Mouse (Mus musculus) heart, adult 8-10 months (tissue): Measurements from ENCODE around the gene Eef1akmt1. TPM values are rescaled to one million over a fixed set of nuclear protein-coding genes. Genes with fewer than 3 reads are reported as not detected.

Experiments
- DNase-seq: peaks from one replicate; pipeline ENCODE4 v3.0.0; 2022; ENCODE audit warnings: low spot score
- total RNA-seq, 4 experiments: library from RNA; stranded (reverse); gene quantifications; 2 replicates each; pipeline ENCODE4 v1.2.4; 2022

Gene Eef1akmt1
- total RNA-seq, 4 experiments from 2014 or later, result 31.9 to 38.7 (median 35.1) TPM

DNA sequence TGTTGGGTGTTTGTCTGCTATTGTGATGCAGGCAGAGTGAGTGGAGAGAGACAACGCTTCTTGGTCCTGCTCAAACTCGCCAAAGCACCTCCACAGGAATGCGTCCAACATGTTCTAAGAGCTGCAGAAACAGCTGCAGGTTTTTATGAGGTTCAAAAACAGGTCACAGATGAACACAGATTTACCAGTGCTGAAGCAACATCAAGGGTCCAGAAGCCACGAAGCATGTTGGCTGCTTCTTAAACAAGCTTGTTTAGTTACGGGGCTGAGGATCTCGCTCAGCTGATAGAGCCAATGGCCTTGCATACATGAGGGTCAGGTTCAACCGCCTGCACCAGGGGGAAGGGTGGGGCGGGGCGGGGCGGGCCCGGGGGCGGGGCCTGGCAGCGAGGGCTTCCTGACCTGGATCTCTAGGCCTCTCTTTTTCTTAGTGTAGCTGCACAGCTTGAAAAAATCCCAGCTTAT lies 24.8 kb downstream of the Eef1akmt1 start:
- no peak for DNase-seq

DNA sequence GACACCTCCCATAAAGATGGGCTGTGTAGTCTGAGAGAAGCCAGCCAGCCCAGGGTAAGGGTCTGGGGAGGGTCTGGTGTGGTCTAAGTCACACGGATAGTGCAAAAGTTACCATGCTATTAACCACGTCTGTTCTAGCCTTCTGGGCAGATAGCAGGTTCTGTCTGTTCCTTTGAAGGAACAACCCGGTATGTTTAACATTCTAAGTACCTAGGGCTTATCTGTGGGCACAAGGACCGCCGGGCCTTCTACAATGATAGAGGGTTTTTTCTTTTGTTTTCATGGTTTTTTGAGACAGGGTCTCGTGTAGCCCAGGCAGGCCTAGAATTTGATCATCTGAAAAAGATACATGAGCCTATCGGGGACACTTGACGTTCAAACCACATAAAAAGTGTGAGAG lies 25.3 kb downstream of the Eef1akmt1 start:
- no peak for DNase-seq

DNA sequence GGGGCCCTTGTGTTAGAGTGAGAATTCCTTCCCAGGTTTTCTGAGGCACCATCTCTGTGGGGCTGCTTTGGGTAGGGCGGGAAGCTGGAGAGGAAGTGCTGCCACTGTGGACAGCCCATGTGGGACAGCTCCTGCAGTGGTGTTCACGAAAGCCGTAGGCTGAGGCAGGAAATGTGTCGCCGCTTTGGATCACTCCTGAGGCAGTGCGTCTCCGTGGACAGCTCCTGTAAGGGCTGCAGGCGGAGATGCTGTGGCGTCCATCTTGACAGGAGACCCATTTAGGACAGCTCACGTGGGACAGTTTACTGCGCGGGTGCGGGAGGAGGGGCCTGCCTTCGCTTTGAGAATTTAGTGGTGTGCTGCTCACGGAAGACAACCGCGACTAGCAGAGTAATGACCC lies 25.9 kb downstream of the Eef1akmt1 start:
- no peak for DNase-seq

DNA sequence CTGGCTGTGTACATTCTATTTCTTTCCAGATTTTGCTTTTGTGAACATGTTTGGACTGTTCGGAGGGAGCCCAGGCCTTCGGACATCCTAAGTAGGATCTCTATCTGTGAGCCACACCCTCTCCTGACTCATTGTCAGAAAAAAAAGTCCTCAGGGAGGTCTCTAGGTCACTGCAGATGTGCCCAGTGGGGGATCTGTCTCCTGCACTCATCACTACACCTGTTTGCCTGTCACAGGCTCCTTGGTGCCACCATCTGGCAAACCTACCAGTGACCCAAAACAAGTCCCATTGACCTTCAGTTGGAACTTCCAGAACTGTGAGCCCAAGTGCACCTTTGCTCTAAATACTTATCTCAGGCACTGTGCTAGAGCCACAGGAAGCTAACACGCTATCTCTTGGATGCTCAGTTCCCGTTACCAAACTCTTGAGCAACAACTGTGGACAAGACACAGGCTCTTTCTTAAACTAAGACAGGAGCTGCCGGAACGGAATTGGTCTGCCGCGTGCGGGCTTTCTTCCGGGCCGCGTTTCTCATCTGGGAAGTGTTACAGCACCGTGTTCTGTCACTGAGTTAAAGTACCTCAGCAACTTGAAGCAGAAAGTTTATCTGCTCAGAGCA lies 27.9 kb downstream of the Eef1akmt1 start:
- no peak for DNase-seq

DNA sequence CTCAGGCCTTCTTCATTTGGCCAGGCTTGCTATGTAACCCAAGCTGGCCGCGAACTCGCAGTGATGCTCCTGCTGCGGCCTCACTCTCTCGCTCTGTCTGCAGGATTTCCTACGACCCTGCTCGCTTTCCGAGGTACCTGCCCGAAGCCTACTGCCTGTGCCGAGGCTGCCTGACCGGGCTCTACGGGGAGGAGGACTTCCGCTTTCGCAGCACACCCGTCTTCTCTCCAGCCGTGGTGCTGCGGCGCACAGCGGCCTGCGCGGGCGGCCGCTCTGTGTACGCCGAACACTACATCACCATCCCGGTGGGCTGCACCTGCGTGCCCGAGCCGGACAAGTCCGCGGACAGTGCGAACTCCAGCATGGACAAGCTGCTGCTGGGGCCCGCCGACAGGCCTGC lies 29.2 kb downstream of the Eef1akmt1 start:
- DNase-seq, result no peak

DNA sequence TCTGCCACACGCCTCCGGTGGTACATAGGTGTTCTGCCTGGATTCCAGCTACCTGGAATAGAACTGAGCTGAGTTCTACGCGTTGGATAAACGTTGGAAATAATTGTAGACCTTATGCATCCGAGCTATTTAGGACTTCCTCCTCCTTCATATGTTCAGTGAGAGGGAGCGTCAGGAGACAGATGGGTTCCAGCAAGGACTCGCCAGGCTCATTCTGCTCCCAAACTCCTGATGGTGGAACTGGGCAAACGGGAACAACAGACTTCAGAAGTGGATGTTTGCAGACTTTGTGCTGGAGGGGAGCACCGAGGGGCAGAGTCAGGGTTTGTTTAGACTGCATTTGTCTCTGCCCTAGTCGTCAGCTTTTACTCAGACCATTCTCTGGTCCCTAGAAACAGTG lies 30.7 kb downstream of the Eef1akmt1 start:
- DNase-seq, result no peak

DNA sequence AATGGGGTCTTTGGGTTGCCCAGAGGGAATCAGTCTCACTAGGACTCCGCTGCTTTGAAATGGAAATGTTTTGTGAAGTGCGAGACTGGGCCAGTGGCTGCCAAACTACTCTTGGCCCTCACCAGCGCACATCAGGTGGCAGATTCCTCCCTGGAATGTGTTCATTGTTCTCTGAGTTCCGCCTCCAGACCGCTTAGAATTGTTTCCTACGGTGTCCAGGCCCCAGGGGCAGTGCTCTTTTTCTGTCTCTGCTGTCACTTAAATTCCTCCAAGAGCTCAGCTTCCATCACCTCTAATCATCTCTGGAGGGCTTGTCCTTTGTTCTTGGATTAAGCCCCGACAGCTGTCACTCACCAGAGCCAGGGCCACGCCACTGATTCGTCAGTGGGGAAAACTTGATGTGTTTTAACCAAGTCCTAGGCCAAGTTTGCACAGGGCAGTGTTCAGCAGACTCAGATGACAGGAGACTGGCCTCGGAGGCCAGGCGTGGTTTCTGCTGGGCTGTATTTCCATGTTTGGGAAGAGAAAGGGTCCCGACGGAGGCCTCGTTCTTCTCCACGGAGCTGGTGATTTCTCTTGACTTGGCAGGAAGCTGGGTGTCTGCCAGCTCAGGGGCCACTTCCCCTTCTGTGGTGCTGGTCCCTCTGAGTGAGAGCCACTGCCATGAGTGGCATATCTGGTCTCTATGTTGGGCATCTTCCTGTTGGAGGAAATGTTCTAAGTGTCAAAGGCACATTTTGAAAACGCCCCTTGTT lies 34.0 kb downstream of the Eef1akmt1 start:
- no peak for DNase-seq

DNA sequence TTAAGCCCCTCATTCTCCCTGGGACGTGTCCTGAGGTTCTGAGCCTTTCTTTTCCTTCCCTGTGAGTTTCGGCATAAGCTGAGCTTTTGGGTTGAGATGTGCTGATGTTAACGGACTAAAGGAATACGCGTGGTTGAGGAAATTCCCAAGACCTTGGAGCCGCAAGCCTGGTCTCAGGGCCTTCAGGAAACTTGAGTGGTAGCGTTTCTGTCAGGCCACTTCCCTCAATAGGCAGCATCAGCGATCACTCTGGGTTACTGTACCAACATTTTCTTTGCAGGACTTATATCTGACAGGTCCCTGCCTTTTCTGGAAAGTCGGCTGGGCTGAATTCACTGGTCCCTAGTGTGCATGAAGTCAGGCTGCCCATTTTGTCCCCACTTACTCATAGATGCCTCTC lies 34.6 kb downstream of the Eef1akmt1 start:
- DNase-seq, result no peak

DNA sequence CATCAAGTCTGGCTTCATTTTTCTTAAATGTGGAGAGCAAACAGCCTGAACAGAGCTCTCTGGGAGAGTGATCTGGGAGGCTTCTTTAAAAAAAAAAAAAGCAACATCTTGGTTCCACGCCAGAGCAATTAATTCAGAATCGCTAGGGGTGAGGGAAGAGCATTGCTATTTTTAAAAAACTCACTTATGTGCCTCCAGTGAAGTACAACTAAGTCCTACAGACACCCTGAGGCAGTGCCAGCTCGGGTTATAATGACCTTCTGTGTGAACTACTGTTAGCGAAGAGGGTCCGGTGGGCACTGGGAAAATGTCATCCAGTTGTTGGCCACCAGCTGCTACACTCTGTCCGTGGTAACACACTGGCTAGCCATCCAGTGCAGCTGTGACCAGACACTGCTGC lies 35.8 kb downstream of the Eef1akmt1 start:
- peak; percentile 63 for DNase-seq

DNA sequence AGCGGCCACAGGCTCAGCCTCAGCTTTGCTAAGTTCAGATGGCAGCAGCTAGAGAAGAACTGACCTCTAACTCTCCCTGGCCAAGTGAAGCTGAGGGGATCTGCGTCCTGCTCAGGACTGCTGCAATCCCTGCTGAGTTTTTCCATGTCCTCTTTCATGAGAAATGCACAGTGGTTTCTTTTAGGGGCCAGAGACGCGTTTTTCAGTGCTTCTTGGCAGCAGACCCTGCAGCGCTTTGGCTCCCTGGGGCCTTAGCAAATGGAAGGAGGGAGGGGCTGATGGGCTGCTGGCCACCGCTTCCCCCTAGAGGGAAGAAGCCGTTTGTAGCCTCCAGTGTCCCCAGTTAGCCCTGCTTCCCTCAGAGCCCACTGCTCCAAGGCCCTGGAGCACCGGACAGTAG lies 36.5 kb downstream of the Eef1akmt1 start:
- DNase-seq, result peak; percentile 68

DNA sequence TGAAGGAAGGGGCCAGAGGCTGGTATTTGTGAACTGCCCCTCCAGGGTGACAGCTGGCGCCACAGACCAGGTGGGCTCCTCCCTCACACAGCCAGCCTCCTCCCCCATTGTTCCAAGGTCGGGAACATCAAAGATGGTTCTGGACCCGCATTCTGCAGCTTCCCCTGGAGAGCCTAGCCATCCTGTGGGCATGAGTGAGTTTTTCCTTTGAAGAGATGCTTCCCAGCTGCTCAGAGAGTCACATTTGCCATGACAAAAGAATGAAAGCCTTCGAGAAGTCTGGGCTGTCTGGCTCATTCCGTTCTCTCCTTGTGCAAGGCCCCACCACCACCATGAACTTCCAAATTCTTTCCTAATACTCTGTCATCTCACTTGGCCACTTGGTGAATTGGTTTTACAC lies 37.1 kb downstream of the Eef1akmt1 start:
- no peak for DNase-seq

DNA sequence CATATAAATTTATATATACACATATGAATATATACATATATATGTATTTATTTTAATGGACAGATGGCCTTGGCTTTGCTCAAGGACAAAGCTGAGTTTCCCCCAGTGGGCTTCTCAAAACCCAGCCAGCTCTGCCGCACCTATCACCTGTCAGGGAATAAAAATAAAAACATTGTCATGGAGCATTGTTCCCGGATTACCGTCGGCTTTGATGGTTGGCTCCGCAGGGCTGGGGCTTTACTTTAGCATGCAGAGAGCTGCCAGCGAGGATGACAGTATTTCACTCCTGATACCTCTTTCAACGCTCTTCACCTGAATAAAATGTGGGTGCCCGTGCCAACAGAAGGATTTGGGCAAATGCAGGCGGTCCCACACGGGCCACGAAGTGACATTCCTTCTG lies 37.6 kb downstream of the Eef1akmt1 start:
- DNase-seq, result no peak

DNA sequence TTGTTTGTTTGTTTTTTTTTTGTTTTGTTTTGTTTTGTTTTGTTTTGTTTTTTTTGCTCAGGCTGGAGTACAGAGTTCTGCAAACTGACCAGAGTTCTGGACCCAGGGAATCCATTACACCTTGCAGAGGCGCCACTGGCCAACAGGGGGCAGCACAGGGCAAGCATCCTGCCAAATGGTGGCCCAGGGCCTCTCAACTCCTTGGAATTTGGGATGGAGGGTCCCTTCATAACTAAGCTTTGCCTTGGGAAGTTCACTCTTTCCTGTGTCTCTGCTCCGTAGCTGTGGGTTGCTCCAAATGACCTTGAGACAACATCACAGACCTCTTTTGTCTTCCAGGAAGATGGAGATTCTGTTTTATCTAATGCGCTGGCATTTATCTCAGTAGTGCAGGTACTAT lies 38.2 kb downstream of the Eef1akmt1 start:
- DNase-seq, result peak; percentile 38

DNA sequence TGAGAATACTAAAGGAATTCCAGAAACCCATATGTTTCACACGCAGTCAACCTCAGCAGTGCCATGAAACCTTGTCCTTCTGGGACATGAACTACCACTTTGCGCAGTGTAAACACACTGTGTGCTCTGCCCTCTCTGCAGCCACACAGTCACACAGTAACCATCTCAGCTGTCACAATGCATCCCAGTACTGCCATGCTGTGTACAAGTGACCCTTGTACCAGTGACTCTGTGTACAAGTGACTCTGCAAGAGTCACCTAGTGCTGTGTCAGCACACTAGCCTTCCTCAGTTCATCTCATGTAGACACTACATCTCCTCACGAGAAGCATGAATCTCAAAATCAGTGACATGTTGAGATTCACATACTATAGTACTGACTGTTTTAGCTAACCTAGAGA lies 38.8 kb downstream of the Eef1akmt1 start:
- no peak for DNase-seq

DNA sequence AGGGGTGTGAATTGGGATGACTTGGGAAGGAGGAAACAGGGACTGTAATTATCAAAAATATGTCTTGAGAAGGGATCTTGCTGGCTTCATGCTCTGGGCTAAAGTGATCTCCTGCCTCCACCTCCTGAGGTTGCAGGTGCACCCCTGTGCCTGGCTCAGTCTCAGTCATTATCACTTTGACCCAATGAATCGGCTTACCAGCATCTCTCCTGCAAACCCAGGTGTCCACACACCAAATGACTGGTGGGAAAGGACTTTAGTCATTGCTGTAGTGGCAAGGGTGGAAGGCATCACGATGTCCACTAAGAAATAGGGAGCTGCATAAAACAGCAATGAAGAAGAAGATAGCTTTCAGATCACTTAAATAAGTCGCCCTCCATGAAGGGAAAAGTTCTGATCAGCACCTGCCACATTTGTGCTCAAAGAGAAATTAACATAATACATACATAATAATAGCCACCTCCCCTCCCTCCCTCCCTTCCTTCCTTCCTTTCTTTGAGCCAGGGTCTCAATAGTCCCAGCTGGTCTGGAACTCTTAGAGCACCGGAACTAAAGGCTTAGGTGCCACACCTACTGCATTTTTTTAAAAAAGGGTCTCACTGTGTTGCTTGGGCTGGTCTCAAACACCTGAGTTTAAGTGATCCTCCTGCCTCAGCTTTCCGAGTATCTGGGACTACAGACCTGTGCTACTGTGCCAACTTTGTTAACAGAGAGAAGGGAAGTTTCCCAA lies 41.5 kb downstream of the Eef1akmt1 start:
- no peak for DNase-seq

DNA sequence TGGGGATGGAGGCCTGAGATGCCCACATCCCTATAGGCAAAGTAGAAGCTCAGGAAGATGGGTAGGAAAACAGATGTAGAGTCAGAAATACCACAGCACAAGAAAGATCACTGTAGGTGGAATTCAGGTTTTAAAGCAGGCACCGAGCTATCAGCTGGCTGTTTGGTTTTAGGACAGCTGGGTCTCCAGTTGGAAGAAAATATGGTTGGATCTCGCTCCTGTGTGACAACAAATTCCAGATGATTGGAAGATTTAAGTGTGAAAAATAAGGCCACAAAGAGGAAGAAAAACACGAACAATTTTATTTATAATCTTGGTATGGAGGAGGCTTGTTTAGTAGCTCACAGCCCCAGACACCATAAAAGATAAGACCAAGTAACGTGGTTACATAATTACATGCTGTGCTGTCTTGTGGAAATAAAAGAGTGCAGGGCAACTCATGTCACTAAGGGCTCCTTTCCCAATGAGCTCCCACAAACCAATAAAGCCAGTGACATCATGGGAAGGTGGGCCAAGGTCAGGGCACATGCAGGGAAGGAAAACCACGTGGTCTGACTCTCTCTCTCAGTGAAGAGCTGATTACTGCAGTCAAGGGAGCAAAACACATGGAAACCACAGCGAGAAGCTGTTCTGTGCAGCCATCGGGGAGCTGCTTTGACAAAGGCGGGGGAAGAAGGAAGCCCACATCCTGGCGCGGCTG lies 42.2 kb downstream of the Eef1akmt1 start:
- DNase-seq, result peak; percentile 61

DNA sequence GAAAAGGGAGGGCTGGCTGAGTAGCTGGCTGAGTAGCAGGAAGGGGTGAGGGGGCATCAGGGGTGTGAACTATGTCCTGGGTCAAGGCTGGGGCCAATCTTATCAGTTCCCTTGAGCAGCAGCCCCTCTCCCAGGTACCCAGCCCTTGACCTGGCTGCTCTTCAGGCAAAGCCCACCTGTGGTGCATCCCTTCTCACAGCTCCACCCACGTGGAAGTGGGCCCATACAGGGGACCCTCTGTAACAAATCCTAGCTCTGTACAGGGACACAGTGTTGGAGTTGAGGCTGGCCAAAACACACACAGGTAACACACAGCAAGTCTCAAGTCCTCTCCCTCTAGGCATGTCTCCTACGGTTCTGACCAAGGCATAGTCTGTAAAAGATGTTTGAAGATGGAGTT lies 43.8 kb downstream of the Eef1akmt1 start:
- no peak for DNase-seq

DNA sequence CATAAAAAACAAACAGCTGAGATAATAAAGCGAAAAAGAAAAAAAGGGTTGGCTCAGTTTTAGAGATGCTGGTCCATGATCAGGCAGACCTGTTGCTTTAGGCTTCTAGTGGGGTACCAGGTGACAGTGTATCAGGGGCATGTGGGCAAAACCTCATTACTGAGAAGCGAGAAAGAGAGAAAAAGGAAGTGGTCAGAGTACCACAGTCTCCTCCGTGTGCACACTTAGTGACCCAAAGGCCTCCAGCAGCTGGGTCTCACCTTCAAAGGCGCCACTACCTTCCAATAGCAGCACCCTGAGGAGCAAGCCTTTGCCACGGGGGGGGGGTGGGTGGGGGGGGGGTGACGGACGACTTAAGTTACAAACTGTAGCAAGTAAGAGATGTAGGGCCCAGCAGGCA lies 44.3 kb downstream of the Eef1akmt1 start:
- no peak for DNase-seq

DNA sequence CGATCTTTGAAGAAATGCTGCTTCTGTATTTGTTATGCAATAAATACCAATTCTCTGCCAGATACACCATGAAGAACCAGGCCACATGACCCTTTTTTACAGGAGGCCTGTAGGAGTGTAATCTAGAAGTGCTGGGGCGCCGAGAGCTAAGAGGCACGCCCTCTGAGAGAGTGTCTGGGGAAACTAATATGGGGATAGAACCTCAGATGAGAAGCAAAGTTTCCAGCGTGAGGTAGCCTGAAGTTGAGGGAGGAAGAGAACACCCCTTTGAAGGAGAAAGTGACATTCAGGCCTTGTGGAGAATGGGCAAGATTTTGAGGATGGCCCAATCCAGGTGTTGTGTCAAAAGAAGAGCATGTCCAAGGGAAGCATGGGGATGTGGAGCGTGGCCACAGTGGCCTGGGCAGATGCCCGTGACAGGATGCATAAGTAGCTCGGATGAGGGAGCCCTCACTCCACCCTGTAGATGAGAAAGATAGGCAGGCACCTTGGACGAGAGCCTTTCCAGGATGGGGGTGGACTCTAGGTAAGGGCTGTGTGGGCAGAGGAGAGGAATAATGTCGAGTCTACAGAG lies 45.3 kb downstream of the Eef1akmt1 start:
- DNase-seq, result no peak

DNA sequence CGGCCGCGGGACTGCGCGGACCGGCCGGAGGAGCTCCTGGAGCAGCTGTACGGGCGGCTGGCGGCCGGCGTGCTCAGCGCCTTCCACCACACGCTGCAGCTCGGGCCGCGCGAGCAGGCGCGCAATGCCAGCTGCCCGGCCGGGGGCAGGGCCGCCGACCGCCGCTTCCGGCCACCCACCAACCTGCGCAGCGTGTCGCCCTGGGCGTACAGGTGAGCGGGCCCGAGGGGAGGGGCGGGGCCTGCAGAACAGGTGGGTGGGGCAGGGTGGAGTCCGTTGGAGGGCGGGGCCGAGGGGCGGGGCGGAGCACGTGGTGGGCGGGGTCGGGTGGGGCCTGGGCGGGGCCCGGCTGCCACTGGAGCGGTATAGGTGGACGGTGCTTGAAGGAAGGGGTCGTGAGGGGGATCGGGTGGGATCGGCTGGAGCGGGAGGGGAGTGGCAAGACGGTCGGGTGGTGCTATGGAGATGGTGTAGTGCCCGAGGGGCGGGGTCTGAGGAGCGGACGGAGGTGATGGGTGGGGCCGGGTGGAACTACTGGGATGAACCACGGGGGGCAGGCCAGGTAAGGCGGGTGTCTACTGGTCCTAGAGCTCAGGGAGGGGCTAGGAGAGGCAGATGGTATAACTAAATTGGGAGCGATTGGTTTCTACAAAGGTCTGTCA lies 45.9 kb downstream of the Eef1akmt1 start:
- no peak for DNase-seq

DNA sequence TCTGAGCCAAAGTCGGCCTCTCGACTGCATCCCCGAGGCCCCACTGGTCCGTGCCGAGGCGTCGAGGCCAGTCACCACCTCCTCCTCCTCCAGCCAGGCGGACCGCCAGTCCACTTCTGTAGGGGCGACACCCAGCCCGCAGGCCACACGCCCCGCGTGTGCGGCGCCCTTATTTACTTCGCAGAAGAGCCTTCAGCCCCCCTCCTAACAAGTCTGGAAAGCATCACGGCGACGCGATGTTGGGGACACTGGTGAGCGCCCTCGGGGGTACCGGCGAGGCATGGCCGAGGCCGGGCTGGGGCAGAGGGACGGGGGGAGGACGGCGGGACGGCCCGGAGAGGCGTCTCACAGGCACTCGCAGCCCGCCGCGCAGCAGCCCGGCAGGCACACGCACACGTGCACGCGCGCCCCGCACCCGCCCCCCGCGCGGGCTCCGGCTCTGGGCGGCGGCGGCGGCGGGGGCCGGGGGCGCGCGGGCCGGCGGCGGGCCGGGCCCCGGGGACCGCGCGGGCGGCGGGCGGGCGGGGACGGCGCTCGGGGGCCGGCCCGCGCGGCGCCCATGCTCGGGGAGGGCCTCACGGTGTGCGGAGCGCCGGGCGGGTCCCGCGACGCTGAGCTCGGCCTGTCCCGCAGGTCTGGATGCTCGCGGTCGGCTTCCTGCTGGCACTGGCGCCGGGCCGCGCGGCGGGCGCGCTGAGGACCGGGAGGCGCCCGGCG lies 46.6 kb downstream of the Eef1akmt1 start, which contains the start of gene Il17d:
Gene Il17d, plus strand, starts transcription at position 107 of the 717 bp plus-strand sequence.
- no peak for DNase-seq
